Mouse (Mus musculus) kidney, postnatal 36 days (tissue): Measurements from ENCODE around the gene Dcdc2b.

Experiments
- DNase-seq, 2 experiments: peaks; one replicate each; pipeline ENCODE4 v3.0.0; 2021 to 2022; ENCODE audit warnings: mixed read lengths in 2 of 2

Dcdc2b gene

DNA sequence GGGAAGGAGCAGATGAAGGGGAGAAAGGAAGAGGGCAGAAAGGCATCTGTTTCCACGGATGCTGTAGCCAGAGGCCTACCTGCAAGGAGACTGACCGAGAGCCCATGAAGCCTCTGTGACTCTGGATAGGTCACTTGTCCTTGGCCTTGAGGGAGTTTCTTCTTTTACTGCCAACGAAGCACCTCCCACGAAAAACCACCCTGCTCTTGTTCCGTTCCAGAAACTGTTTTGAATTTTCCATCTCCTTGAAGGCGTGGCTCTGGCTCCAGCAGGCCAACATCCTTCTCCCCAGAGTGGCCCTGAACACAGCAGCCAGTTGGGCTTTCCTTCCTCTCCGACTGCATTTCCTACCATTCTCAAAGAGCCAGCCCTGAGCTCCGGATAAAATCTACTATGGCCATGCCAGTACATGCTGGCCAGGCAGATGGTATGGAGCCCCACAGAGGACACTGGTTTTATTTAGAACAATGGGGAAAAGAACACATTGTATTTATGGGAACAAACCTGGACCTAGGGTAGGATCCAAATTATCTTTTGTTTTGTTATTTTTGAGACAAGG, 7.3 kb upstream of the Dcdc2b start:
- peak; percentile 46 to 68 for DNase-seq

DNA sequence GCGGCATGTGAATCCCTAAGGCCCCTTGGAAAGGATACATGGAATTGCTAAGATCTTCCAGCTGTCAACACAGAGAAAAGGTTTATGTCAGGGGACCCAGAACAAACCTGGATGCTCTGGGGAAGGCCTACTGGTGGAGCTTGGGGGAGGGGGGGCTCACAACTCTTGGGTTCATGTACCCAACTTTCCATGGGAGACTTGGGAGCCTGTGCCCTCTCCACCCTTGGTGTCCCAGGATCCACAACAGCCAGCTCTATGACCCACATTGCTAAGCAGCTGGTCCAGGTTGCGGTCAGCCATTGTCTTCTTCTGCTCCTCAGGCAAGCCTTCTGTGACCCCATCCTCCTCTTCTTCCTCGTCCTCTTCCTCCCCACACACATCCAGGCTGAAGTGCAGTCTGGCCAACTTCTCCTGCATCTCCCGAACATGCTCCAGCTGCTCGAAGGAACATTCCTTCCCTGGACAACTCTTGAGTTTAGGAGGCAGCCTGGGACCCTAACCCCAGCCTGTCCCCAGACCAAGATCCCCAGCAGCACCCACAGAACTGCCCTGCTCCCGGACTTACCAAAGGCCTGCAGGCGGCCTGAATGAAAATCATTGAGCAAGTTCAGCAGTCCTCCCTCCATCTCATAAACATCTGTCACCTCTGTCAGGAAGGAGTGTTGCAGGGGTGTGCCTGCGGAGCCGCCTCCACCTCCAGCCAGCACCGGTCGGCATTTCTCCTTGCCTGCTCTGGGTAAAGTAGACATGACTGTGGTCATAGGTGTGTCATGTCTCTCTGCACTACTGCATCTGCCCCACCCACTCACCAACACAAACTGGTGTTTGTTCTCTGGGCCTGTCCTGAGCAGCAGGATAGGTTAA, 6.6 kb upstream of the Dcdc2b start:
- DNase-seq: peak in 1 of 2 experiments; percentile 12

DNA sequence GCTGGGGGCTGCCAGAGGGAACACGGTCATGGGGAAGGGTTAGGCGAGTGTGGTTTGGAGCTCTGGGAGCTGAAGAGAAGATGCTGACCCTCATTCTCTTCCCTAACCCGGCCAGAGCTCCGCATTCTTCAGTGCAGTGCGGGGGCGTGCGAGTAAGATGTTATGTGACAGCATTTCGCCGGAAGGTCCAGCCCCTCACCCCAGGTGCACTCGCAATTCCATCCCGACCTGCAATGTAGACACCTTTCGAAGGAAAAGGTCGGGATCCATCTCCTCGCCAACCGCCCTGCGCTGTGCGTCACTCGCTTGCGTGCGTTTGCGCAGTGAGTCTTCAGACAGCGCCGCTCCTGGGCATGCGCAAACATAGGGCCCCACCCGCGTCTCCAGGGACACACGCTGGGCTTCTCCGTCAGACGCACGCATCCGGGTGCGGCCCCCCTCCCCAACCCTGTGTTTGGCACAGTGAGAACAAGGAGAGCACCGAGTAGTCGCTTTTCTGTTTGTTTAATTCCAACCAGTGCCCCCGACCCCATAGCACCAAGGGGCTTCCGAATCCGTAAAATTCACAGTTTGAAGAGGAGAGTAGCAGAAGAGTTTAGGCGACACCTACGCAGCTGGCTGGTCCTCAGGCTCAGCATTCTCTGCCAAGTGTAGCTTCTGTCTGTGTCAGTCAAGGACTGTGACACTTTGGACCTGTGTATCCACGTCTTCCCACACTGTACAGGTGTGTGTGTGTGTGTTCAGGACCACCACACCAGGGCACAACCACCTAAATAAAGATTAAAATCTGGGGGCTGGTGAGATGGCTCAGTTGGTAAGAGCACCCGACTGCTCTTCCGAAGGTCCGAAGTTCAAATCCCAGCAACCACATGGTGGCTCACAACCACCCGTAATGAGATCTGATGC, 5.0 kb upstream of the Dcdc2b start, which contains the start of gene Iqcc:
Gene Iqcc, minus strand, starts transcription at position 314 of the 906 bp plus-strand sequence.
- peak; percentile 97 to 98 for DNase-seq

GRCm38 (mm10) chr4:129618031-129618430, 4.0 kb upstream of the Dcdc2b start:
- no peak for DNase-seq

DNA sequence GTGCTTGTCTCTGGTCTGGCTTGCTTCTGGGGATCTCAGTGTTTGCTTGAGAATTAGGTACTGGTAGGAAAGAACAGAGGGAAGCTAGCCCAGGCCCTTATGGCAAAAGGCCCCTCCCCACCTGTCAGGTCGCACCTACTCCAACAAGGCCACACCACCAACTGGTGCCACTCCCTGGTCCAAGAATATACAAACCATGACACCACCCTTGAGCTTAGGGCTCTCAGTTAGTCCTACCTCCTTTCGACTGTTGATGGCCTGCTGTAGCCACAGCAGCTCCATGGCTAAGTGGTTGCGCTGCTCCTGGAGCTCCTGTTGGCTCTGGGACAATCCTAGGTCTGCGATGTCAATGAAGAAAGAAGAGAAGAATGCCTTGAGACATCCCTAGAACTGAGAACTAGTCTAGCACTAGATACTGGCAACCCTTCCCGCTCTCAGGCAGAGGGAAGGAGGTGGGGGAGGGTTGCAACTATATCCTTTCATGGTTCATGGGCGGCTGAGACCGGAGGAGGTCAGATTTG, 3.1 kb upstream of the Dcdc2b start:
- no peak for DNase-seq

DNA sequence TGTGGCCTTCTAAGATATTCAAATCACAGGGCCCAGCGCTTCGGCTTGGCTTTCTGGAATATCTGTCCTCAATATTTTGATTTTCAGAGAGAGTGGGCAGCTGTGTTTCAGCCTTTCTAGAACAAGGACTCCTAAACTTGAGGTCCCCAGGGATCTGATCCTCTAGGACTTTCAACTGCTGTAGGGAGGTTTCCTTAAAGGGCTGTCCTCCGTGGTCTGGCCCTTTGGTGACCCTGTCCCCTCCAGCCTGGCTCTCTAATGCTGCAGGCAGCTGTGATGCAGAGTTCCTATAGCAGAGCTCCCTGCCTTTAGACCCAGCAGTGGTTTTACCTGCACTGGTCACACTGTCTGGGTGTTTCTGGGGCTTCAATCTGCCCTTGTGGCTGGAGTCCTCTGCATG, 2.6 kb upstream of the Dcdc2b start:
- no peak for DNase-seq

GRCm38 (mm10) chr4:129615801-129616290, 1.8 kb upstream of the Dcdc2b start:
- DNase-seq: no peak

DNA sequence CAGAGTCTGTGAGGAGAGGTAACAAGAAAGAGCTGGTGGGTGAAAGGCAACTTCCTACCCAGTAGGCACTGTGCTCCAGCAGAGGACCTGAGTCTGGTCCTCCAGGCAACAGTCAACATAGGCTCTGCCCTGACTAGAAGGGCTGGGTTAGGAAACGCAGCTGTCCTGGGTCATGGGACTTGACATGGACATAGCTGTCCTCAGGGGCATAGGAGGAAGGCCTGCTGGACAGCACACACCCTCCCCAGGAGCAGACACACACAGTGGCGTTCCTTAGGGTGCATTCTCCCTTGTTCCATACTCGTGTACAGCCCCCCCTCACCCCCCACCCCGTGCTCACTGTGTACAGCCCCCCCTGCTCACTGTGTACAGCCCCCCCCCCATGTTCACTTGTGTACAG, 3.6 kb downstream of the Dcdc2b start:
- DNase-seq: no peak

DNA sequence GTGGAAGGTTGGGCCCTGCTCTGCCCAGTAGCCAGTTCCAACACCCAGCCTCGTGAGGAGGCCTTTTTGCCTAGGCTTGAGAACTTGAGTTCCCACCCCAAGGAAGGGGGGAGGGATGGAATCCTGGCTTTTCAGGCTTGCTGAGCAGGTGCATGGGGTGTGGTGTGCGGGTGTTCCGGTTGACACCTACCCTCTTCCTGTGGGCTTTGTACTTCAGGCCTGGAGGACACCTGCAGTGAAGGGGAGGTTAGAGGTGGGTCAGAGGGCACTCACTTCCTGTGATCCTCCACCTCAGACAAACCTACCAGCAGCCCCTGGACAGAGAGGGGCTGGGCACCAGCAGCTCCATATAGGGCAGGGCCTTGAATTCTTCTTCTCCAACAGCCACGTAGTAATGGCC, 4.0 kb downstream of the Dcdc2b start:
- DNase-seq: no peak

- DNase-seq: no peak
These were observed 4.9 kb downstream of the Dcdc2b start for GRCm38 (mm10) chr4:129609139-129609631.

GRCm38 (mm10) chr4:129608426-129609025, 5.5 kb downstream of the Dcdc2b start:
- DNase-seq: peak; percentile 87 to 90

- DNase-seq: peak; percentile 88 to 91
These were observed 13.6 kb downstream of the Dcdc2b start, which contains the start of the genes Eif3i and Tmem234 for GRCm38 (mm10) chr4:129600233-129601158. Gene Eif3i, minus strand, starts transcription at chr4:129600648. Gene Tmem234, plus strand, starts transcription at chr4:129600668.

GRCm38 (mm10) chr4:129588865-129589264, 25.2 kb downstream of the Dcdc2b start:
- DNase-seq: no peak

GRCm38 (mm10) chr4:129586943-129587342, 27.1 kb downstream of the Dcdc2b start:
- DNase-seq: peak; percentile 56 to 57

DNA sequence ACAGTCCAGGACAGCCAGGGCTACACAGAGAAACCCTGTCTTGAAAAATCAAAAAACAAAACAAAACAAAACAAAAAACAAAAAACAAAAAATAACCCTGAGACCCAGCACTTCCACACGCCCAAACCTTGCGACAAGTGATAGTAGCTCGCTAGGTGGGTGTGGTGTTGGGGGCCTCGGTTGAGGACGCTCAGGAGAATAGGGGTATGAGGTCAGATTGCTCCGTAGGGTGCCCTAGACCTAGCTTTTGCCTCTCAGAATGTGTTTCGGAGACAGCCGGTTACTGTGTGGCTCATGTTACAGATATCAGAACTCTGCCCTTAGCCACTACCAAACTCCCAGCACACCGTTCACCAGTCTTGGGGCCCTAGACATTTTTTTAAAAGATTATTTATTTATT, 28.3 kb downstream of the Dcdc2b start:
- DNase-seq: no peak

GRCm38 (mm10) chr4:129584884-129585608, 29.0 kb downstream of the Dcdc2b start:
- DNase-seq: peak; percentile 92 to 98

DNA sequence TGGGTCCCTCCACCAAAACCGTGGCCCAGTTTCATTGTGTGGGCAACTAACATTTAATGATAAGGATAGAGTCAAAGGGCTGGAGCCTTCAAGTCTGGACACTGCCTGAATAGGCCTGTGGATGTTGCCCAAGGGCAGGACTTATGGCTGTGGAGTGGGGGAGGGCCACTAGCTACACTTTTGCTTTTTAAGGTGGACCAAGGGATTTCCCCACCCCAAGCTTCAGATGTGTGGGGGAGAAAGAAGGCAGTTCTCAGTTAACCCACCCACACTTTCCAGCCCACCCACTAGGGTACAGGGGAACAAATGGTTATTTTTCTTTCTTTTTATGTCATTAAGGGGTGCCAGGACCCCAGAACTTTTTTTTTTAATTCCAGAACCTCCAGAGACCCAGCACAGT, 29.7 kb downstream of the Dcdc2b start:
- DNase-seq: no peak

GRCm38 (mm10) chr4:129582251-129582650, 31.8 kb downstream of the Dcdc2b start:
- no peak for DNase-seq

- no peak for DNase-seq
These were observed 33.7 kb downstream of the Dcdc2b start for GRCm38 (mm10) chr4:129580347-129580746.

- DNase-seq: peak; percentile 77 to 83
These were observed 35.6 kb downstream of the Dcdc2b start, which contains the start of gene Fam167b for GRCm38 (mm10) chr4:129578466-129578865. Gene Fam167b, minus strand, starts transcription at chr4:129578549.
